Mouse (Mus musculus): ENCODE data around the gene Fbxo39.

GRCm38 (mm10) chr11:72349652-72350051 is 35.4 kb downstream of the Fbxo39 start:
- no peak for TF ChIP-seq TAL1 (IDR thresholded peaks at IDR 0.05; ENCODE audit: low read length)
- no peak for TF ChIP-seq GATA1 (IDR thresholded peaks at IDR 0.05; ENCODE audit: low read length)
